Mouse (Mus musculus): ENCODE data around the gene Ndufb7. TPM values are rescaled to one million over a fixed set of nuclear protein-coding genes. Genes with fewer than 3 reads are reported as not detected.

Gene Ndufb7
- polyA plus RNA-seq, 1 experiment from 2014 or later: 344 TPM

DNA sequence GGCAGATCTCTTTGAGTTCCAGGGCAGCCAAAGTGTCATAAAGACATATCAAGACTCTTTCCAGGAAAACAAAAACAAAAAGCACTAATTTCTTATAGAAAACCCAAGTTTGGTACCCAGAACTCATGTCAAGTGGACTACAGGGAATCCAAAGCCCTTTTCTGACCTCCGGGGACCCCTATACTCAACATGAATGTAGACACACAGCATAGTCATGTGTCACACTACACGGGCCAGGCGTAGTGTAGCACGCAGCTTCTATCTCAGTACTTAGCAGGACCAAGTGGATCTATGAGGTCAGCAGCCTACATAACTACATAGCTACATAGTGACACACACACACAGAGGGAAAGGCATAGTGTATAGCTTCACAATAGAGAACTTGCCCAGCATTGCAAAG, 47.2 kb downstream of the Ndufb7 start:
- Histone ChIP-seq H3K36me3 (peaks cover 47% of the 10 kb centered on the region), H3K4me1 (peaks cover 19% of the 10 kb centered on the region), H3K9ac (no peak overlapping the region), H3K9me3 (replicated peaks) (no peaks in the 10 kb centered on the region), H3K27me3 (no peaks in the 10 kb centered on the region), H3K4me3 (replicated peaks) (no peak overlapping the region), H3K27ac (no peak overlapping the region), H3K4me2 (no peak overlapping the region)
- 93% methylated on average over 4 of the region's 4 CpGs for WGBS
- no peak for ATAC-seq (replicated peaks; ENCODE audit: low FRiP score)

DNA sequence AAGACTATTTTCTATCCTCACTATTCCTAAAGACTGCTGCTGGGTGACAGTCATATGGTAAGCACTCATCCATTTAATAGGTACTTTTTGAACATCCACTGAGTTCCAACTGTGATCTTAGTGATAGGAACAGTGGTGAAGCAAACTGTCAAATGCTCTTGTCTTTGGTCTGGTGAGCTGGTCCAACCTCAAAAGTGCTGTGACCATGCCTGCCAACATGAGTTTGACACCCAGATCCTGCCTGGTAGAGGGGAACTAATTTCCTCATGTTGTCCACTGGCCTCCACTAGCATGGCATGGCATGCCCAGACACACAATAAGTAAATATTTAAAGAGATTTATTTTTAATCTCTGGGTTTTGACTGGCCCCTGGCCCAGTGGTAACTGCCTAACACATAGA, 50.2 kb downstream of the Ndufb7 start:
- ATAC-seq (replicated peaks; ENCODE audit: low FRiP score): no peak
- Histone ChIP-seq H3K4me2 (no peak overlapping the region), H3K27me3 (no peaks in the 10 kb centered on the region), H3K4me1 (no peaks in the 10 kb centered on the region), H3K9ac (no peak overlapping the region), H3K9me3 (replicated peaks) (no peaks in the 10 kb centered on the region), H3K36me3 (peaks cover 28% of the 10 kb centered on the region), H3K27ac (no peak overlapping the region), H3K4me3 (replicated peaks) (no peak overlapping the region)

DNA sequence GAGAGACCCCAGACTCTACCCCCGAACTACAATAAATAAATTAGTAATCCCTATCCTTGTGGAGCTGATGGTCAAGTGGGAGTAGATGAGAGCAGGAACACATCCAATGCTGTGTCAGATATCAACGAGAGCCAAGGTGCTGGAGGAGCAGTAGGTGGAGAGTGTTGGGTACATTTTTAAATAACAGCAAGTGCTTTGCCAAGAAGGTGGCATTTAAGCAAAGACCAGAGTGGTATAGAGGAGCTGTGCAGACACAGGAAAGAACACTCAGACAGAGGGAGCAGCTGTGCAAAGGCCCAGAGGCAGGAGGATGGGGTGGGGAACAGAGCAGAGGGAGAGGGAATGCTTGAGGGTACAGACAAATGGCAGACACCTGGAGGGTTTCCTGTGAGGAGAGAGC, 50.6 kb downstream of the Ndufb7 start:
- Histone ChIP-seq H3K4me2 (no peak overlapping the region), H3K27me3 (no peaks in the 10 kb centered on the region), H3K4me1 (peaks cover 2% of the 10 kb centered on the region), H3K36me3 (peaks cover 24% of the 10 kb centered on the region), H3K9me3 (replicated peaks) (no peaks in the 10 kb centered on the region), H3K4me3 (replicated peaks) (no peak overlapping the region), H3K9ac (no peak overlapping the region), H3K27ac (no peak overlapping the region)
- no peak for ATAC-seq (replicated peaks; ENCODE audit: low FRiP score)
- 85% methylated on average over 2 of the region's 2 CpGs for WGBS

DNA sequence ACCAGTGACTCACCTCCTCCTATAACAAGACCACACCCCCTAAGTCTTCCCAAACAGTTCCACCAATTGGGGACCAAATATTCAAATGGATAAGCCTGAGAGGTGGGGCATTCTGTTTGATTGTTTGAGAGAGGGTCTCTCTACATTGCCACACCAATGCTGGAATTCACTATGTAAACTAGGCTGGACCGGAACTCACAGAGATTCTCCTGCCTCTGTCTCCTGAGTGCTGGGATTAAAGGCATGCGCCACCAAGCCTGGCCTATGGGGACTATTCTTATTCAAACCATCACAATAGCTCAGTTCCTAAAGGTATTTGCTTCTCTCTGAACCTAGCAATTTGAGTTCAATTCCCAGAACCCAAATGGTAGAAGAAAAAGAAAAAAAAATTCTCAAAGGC, 52.1 kb downstream of the Ndufb7 start:
- Histone ChIP-seq H3K4me1 (peaks cover 7% of the 10 kb centered on the region), H3K27me3 (no peaks in the 10 kb centered on the region), H3K9me3 (replicated peaks) (no peaks in the 10 kb centered on the region), H3K4me3 (replicated peaks) (no peak overlapping the region), H3K9ac (no peak overlapping the region), H3K36me3 (peaks cover 9% of the 10 kb centered on the region), H3K4me2 (no peak overlapping the region), H3K27ac (no peak overlapping the region)
- 96% methylated on average over 2 of the region's 2 CpGs for WGBS
- ATAC-seq (replicated peaks; ENCODE audit: low FRiP score): no peak

DNA sequence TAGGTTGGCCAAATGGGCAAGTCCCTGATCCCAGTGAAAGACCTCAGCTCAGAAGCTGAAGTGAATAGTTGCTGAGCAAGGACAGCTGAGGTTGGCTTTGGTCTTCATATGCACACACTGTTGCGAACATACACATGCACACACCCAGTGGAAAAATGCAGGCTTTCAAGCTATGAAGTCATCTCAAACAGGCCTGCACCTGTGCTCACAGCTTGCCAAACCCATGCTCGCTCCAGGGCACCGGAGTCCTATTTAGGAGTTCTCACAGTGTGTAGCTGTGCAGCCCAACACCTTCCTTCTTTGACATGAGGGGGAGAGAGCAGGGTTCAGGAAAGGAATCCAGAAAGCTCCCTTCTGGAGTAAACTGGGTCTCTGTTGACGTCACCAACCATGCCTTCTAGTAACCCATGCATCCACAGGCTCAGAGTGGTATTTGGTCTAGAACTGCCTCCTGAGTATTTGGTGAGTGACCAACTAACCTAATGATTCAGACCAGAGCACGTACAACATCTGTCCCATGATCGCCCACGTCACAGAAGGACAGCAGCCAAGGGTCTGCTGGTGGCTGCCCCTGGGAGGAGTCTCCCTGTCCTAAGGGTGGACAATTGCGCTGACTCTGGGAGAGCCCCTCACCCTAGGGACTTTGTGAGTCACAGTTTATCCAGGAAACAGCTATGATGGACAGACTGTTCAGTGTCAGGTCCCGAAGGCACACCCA, 53.3 kb downstream of the Ndufb7 start:
- Histone ChIP-seq H3K27me3 (no peaks in the 10 kb centered on the region), H3K4me3 (replicated peaks) (no peak overlapping the region), H3K27ac (no peak overlapping the region), H3K4me2 (no peak overlapping the region), H3K9me3 (replicated peaks) (no peaks in the 10 kb centered on the region), H3K4me1 (peaks cover 7% of the 10 kb centered on the region), H3K9ac (no peak overlapping the region), H3K36me3 (no peaks in the 10 kb centered on the region)
- WGBS: 85% methylated on average over 9 of the region's 9 CpGs
- no peak for ATAC-seq (replicated peaks; ENCODE audit: low FRiP score)

Other genes with a start within 250 kb of the Ndufb7 start
- 16.3 TPM in 2 replicates for gene Elmod2, start 234.2 kb upstream of the Ndufb7 start, polyA plus RNA-seq (2015; fragmentation: Nextera tagmentation; extraction: Ambion mirVana)
- not detected in 2 replicates for gene Mgat4d, start 218.2 kb upstream of the Ndufb7 start, polyA plus RNA-seq (2015; fragmentation: Nextera tagmentation; extraction: Ambion mirVana)
- gene Clgn, start 176.8 kb upstream of the Ndufb7 start, polyA plus RNA-seq (2015; fragmentation: Nextera tagmentation; extraction: Ambion mirVana): 0.25 and 0.26 TPM in 2 replicates
- gene Scoc, start 108.3 kb upstream of the Ndufb7 start, polyA plus RNA-seq (2015; fragmentation: Nextera tagmentation; extraction: Ambion mirVana): 106 and 112 TPM in 2 replicates
- gene Olfr370, start 30.9 kb upstream of the Ndufb7 start, polyA plus RNA-seq (2015; fragmentation: Nextera tagmentation; extraction: Ambion mirVana): not detected in 2 replicates
- gene Tecr, start 41.3 kb downstream of the Ndufb7 start, polyA plus RNA-seq (2015; fragmentation: Nextera tagmentation; extraction: Ambion mirVana): 577 and 605 TPM in 2 replicates
- 59.1 and 60.4 TPM in 2 replicates for gene Dnajb1, start 41.5 kb downstream of the Ndufb7 start, polyA plus RNA-seq (2015; fragmentation: Nextera tagmentation; extraction: Ambion mirVana)
- 220 and 221 TPM in 2 replicates for gene Gipc1, start 86.0 kb downstream of the Ndufb7 start, polyA plus RNA-seq (2015; fragmentation: Nextera tagmentation; extraction: Ambion mirVana)
- 2.4 and 2.9 TPM in 2 replicates for gene Ptger1, start 100.0 kb downstream of the Ndufb7 start, polyA plus RNA-seq (2015; fragmentation: Nextera tagmentation; extraction: Ambion mirVana)
- gene Pkn1, start 132.5 kb downstream of the Ndufb7 start, polyA plus RNA-seq (2015; fragmentation: Nextera tagmentation; extraction: Ambion mirVana): 29.3 and 34.6 TPM in 2 replicates
- gene Ddx39, start 148.5 kb downstream of the Ndufb7 start, polyA plus RNA-seq (2015; fragmentation: Nextera tagmentation; extraction: Ambion mirVana): 189 and 192 TPM in 2 replicates
- 31.9 and 35.4 TPM in 2 replicates for gene Adgre5, start 174.7 kb downstream of the Ndufb7 start, polyA plus RNA-seq (2015; fragmentation: Nextera tagmentation; extraction: Ambion mirVana)